Mouse (Mus musculus) ovary, postnatal 14 days (tissue): Measurements from ENCODE around the gene Khk.

Source experiments
- DNase-seq: peaks from one replicate; pipeline ENCODE4 v3.0.0; 2022; ENCODE audit warnings: low spot score

Gene Khk

GRCm38 (mm10) chr5:30913060-30913841 is 8.0 kb upstream of the Khk start, which contains the start of gene Emilin1:
Emilin1 (plus strand) TSS chr5:30913402.
- DNase-seq: peak; percentile 49

- DNase-seq: no peak
Observed at GRCm38 (mm10) chr5:30914101-30914635, 7.1 kb upstream of the Khk start.

DNA sequence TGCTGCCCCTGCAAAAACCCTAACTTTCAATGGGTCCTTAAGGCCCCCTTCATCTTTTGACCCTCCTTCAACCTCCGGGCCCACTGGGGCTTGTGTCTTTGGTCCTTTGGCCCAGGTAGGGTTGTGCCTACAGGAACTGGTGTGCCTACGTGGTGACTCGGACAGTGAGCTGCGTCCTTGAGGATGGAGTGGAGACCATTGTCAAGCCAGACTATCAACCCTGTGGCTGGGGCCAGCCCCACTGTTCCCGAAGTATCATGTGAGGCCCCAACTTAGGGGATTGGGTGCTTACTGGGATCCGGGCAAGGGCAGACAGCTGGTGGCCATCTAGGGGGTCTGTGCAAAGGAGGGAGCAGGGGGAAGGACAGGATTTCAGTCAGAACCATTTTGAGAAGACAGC is 6.4 kb upstream of the Khk start:
- no peak for DNase-seq

DNA sequence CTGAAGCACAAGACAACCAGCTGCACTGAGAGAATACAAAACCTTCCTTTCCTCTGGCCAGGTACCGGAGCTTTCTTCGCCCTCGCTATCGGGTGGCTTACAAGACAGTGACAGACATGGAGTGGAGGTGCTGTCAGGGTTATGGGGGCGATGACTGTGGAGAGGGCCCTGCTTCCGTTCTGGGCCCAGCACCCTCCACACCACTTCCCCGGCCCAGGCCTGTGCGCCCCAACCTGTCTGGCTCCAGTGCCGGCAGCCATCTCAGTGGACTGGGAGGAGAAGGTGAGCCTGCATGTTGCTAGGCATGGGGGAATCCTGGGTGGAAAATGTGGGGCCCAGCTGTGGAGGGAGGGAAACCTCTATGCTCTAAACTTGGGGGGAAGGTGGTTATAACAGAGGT is 5.8 kb upstream of the Khk start:
- DNase-seq: no peak

GRCm38 (mm10) chr5:30915974-30916433 is 5.2 kb upstream of the Khk start:
- DNase-seq: peak; percentile 69

GRCm38 (mm10) chr5:30916841-30917240 is 4.4 kb upstream of the Khk start:
- no peak for DNase-seq

DNA sequence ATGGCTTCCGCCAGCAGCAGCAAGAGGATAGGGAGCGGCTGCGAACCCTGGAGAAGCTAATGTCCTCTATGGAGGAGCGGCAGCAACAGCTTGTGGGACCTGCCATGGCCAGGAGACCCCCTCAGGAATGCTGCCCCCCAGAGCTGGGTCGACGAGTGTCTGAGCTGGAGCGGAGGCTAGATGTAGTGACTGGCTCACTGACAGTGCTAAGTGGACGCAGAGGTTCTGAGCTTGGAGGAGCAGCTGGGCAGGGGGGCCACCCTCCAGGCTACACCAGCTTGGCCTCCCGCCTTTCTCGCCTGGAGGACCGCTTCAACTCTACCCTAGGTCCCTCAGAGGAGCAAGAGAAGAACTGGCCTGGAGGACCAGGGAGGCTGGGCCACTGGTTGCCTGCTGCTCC is 3.9 kb upstream of the Khk start:
- no peak for DNase-seq

GRCm38 (mm10) chr5:30917891-30918670 is 3.1 kb upstream of the Khk start:
- DNase-seq: no peak

DNA sequence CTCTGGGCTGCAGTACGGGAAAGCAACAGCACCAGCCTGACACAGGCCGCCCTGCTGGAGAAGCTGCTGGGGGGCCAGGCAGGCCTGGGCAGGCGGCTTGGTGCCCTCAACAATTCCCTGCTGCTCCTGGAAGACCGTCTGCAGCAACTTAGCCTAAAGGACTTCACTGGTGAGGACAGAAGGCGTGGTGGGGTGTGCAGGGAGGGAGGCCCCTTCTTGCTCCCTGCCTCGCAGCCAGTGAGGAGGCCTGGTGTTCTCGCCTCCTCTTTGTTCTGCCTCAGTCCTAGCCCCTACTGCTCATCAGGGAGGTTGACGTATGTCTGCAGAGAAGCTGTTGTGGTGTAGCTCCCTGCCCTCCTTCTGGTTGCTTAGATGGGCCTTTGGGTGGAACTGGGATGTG is 2.5 kb upstream of the Khk start:
- DNase-seq: no peak

GRCm38 (mm10) chr5:30919831-30920614 is 1.2 kb upstream of the Khk start:
- no peak for DNase-seq

DNA sequence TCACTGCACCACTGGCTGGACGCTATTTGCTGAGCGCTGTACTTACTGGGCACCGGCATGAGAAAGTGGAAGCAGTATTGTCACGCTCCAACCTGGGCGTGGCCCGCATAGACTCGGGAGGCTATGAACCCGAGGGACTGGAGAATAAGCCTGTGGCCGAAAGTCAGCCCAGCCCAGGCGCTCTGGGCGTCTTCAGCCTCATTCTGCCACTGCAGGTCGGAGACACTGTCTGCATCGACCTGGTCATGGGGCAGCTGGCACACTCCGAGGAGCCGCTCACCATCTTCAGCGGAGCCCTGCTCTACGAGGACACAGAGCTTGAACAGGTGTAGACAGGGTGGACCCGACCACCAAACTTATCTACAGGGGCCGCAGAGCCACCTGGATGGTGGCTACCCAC is 610 bp upstream of the Khk start:
- no peak for DNase-seq

DNA sequence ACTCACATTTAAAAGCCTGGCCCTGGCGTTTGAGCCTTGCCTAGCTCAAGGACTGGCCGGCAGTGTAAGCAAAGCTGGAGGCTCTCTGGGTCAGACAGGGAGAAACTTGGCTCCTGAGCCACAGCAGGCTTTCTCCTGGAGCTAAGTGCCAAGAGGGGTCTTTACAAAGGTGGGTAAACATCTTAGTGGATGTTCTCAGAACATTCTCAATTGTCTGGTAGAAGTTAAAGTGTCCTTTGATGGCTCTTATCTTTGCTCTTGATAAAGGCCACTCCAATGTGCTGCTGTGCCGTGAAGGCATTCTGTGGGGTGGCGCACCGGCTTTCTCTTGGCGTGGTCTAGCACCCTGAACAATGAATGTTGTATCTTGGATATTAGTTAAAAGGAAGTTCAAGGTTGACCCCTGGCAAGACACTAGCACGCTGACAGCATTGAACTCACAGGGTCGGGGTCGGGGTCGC is 1.4 kb downstream of the Khk start:
- no peak for DNase-seq

DNA sequence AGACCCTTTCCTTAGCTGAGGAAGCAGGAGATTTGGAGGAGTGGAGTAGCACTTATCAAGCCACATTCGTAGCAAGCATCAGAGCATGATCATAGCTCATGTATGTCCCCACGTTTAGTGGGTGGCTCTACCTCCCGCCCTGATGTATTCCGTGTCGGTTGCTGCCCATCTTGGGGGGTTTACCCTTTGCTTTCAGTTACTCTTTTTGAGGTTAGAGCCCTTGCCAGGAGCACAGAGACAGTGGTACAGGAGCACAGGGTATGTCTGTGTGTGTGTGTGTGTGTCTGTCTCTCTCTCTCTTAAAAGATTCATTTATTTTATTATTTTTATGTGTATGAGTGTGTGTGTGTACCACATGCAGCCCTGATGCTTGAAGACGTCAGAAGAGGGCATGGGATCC is 1.9 kb downstream of the Khk start:
- no peak for DNase-seq

GRCm38 (mm10) chr5:30924614-30925013 is 3.4 kb downstream of the Khk start:
- DNase-seq: no peak

DNA sequence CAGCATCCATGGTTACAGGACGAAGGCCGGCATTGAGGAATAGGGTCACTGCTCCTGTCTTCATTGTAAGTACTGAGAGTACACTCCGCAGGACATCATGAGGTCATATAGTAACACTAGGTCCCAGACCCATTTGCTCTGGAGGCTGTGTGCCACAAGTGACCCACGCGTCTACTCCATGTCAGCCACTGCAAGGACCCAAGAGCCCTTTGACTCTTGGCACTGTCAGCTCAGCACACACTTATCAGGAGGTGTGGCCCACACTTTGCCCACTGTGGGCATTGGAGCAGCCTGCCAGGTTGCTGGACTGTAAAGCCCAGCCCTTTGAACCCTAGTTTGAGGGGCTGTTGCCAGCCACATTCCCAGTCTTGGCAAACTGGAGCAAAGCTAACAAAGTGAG is 4.0 kb downstream of the Khk start:
- no peak for DNase-seq

DNA sequence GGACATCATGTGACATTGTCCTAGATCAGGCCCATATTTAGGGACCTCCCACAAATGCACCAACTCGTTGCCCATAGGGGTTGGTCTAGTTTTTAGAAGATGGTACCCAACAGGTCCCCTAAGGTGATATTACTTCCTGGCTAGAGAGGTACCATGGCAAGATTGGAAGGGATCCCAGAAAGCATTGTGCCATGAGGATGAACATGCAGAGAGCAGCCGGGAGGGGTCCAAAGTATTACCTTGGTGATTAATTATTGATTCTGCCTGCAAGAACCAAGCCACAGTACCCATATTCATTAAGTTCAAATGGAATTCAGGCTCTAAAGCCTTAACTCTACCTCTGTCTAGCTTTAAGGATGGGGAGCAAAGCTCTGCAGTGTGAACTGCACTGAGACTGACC is 4.8 kb downstream of the Khk start:
- DNase-seq: no peak

DNA sequence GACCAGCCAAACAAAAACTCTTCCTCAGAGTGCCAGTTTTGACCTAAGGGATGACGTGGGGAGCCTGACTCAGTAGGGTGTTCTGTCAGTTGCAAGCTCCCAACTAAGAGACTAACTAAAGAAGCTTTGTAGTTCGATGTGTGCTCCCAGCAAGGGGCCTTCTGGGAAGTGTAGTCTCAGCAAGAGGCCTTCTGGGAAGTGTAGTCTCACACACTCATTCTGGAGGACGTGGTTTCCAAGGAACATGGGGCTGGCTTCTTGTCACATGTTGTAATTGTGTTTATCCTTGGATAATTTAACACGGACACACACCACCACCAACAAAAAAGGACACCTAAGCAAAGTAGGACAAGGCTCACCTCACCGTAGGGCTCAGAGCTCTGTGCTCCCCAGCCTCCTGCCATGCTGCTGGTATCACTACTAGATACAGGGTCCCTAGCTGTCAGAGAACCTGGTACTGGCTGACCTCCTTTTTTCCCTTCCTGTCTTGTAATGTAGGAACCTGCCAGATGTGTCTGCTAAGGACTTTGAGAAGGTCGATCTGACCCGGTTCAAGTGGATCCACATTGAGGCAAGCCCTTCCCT is 6.8 kb downstream of the Khk start:
- DNase-seq: no peak

GRCm38 (mm10) chr5:30930121-30930520 is 8.9 kb downstream of the Khk start:
- DNase-seq: peak; percentile 67

DNA sequence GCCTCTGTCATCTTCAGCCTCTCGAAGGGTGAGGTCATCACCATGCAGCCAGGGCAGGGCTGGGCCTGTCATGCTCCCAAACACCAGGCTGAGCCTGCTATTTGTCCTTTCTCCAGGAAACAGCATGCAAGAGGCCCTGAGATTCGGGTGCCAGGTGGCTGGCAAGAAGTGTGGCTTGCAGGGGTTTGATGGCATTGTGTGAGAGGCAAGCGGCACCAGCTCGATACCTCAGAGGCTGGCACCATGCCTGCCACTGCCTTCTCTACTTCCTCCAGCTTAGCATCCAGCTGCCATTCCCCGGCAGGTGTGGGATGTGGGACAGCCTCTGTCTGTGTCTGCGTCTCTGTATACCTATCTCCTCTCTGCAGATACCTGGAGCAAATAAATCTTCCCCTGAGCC is 9.6 kb downstream of the Khk start:
- DNase-seq: no peak

DNA sequence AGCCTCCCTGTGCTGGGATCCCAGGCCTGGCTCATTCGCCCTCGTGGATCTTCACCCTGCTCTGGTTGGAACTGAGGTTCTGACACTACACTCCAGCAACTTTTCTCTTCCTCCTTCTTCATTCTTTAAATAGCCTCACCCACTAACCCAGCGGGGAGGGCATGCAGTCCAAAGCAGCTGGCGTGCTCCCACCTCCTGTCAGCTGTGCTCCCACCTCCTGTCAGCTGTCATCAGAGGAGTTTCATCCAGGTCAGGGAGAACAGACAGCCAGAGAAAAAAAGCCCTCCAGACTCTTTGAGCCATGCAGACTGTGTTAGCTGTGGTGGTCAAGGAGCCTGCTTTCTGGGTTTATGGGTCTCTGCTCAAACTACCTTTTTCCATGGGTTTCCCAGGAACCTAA is 10.1 kb downstream of the Khk start:
- no peak for DNase-seq

DNA sequence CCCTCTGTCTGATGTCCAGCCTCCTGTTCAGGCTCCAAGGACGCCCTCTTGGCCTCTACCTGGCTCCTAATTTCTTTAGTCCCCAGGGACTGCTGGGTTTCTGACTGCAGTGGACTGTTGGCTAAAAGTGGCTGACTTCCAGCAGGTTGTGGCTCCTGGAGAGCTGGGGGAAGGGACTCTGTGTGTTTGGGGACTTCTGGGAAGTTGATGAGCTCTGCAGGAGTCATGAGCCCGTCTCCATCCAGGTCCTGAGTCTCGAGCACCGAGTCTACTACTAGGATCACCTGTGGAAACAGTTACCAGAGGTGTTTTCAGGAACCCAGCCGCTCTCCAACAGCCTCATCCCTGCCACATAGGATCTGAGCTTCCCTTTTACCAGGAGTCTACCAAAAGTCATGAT is 12.5 kb downstream of the Khk start:
- DNase-seq: no peak
